Mouse (Mus musculus): ENCODE results near the gene Dlgap3. TPM values are rescaled to one million over a fixed set of nuclear protein-coding genes. Genes with fewer than 3 reads are reported as not detected.

Gene Dlgap3
- polyA plus RNA-seq, 1 experiment from 2014 or later, result 2.8 TPM

GRCm38 (mm10) chr4:127198609-127199008 is 29.6 kb downstream of the Dlgap3 start:
- peaks cover 4% of the 10 kb centered on the region; the same call in 1 of the 2 replicates for H3K4me1 ChIP-seq (ENCODE audit: control insufficient read depth, insufficient read depth, low read length)

GRCm38 (mm10) chr4:127199406-127199805 is 30.4 kb downstream of the Dlgap3 start:
- Histone ChIP-seq H3K4me3 (ENCODE audit: low read depth, low read length) (no peak overlapping the region), H3K4me2 (ENCODE audit: low read depth, low read length) (no peak overlapping the region), H3K9me3 (ENCODE audit: control insufficient read depth, low read length) (no peaks in the 10 kb centered on the region), H3K27me3 (replicated peaks; ENCODE audit: control insufficient read depth, insufficient read depth, low read length) (no peaks in the 10 kb centered on the region), H3K9ac (ENCODE audit: low read depth, low read length) (no peak overlapping the region), H3K27ac (replicated peaks; ENCODE audit: low read depth, low read length) (no peak overlapping the region), H3K4me1 (ENCODE audit: control insufficient read depth, insufficient read depth, low read length) (peaks cover 4% of the 10 kb centered on the region; the same call in 1 of the 2 replicates), H3K36me3 (ENCODE audit: control insufficient read depth, insufficient read depth, low read length) (no peaks in the 10 kb centered on the region)
- 53% methylated on average over 12 of the region's 12 CpGs for WGBS
- DNase-seq (ENCODE audit: low spot score) (no peak), ATAC-seq (ENCODE audit: low read depth) (no peak)

More at GRCm38 (mm10) chr4:127198609-127199008, 29.6 kb downstream of the Dlgap3 start:
- 32% methylated on average over 6 of the region's 6 CpGs for WGBS
- Histone ChIP-seq H3K4me2 (ENCODE audit: low read depth, low read length) (no peak overlapping the region), H3K27me3 (replicated peaks; ENCODE audit: control insufficient read depth, insufficient read depth, low read length) (no peaks in the 10 kb centered on the region; the same call in 1 of the 2 replicates), H3K4me3 (ENCODE audit: low read depth, low read length) (no peak overlapping the region), H3K27ac (replicated peaks; ENCODE audit: low read depth, low read length) (no peak overlapping the region), H3K9me3 (ENCODE audit: control insufficient read depth, low read length) (no peaks in the 10 kb centered on the region), H3K9ac (ENCODE audit: low read depth, low read length) (no peak overlapping the region), H3K36me3 (ENCODE audit: control insufficient read depth, insufficient read depth, low read length) (no peaks in the 10 kb centered on the region)
- ATAC-seq (ENCODE audit: low read depth), result no peak
- no peak for DNase-seq (ENCODE audit: low spot score)

GRCm38 (mm10) chr4:127200164-127200722 is 31.2 kb downstream of the Dlgap3 start:
- 83% methylated on average over 12 of the region's 12 CpGs for WGBS
- Histone ChIP-seq H3K4me3 (ENCODE audit: low read depth, low read length) (no peak overlapping the region), H3K27ac (replicated peaks; ENCODE audit: low read depth, low read length) (no peak overlapping the region), H3K9ac (ENCODE audit: low read depth, low read length) (no peak overlapping the region), H3K4me1 (ENCODE audit: control insufficient read depth, insufficient read depth, low read length) (peaks cover 4% of the 10 kb centered on the region; the same call in 1 of the 2 replicates), H3K36me3 (ENCODE audit: control insufficient read depth, insufficient read depth, low read length) (no peaks in the 10 kb centered on the region), H3K9me3 (ENCODE audit: control insufficient read depth, low read length) (no peaks in the 10 kb centered on the region), H3K4me2 (ENCODE audit: low read depth, low read length) (no peak overlapping the region), H3K27me3 (replicated peaks; ENCODE audit: control insufficient read depth, insufficient read depth, low read length) (no peaks in the 10 kb centered on the region)
- DNase-seq (ENCODE audit: low spot score) (no peak), ATAC-seq (ENCODE audit: low read depth) (no peak)

- ATAC-seq (ENCODE audit: low read depth) (no peak), DNase-seq (ENCODE audit: low spot score) (peak; percentile 23)
- Histone ChIP-seq H3K27me3 (replicated peaks; ENCODE audit: control insufficient read depth, insufficient read depth, low read length) (no peaks in the 10 kb centered on the region), H3K27ac (replicated peaks; ENCODE audit: low read depth, low read length) (no peak overlapping the region), H3K9me3 (ENCODE audit: control insufficient read depth, low read length) (no peaks in the 10 kb centered on the region), H3K4me2 (ENCODE audit: low read depth, low read length) (no peak overlapping the region), H3K36me3 (ENCODE audit: control insufficient read depth, insufficient read depth, low read length) (no peaks in the 10 kb centered on the region), H3K4me1 (ENCODE audit: control insufficient read depth, insufficient read depth, low read length) (peaks cover 4% of the 10 kb centered on the region; the same call in 1 of the 2 replicates), H3K4me3 (ENCODE audit: low read depth, low read length) (no peak overlapping the region), H3K9ac (ENCODE audit: low read depth, low read length) (no peak overlapping the region)
- 65% methylated on average over 13 of the region's 13 CpGs for WGBS
Measured at GRCm38 (mm10) chr4:127200769-127201617, 32.0 kb downstream of the Dlgap3 start.

- Histone ChIP-seq H3K27ac (replicated peaks; ENCODE audit: low read depth, low read length) (no peak overlapping the region), H3K4me2 (ENCODE audit: low read depth, low read length) (no peak overlapping the region), H3K9ac (ENCODE audit: low read depth, low read length) (no peak overlapping the region), H3K9me3 (ENCODE audit: control insufficient read depth, low read length) (no peaks in the 10 kb centered on the region), H3K4me1 (ENCODE audit: control insufficient read depth, insufficient read depth, low read length) (peaks cover 4% of the 10 kb centered on the region; the same call in 1 of the 2 replicates), H3K27me3 (replicated peaks; ENCODE audit: control insufficient read depth, insufficient read depth, low read length) (no peaks in the 10 kb centered on the region), H3K36me3 (ENCODE audit: control insufficient read depth, insufficient read depth, low read length) (no peaks in the 10 kb centered on the region), H3K4me3 (ENCODE audit: low read depth, low read length) (no peak overlapping the region)
- DNase-seq (ENCODE audit: low spot score) (no peak), ATAC-seq (ENCODE audit: low read depth) (no peak)
- 81% methylated on average over 1 of the region's 1 CpGs for WGBS
Measured at GRCm38 (mm10) chr4:127203081-127203480, 34.1 kb downstream of the Dlgap3 start.

GRCm38 (mm10) chr4:127211318-127211717 is 42.3 kb downstream of the Dlgap3 start:
- Histone ChIP-seq H3K36me3 (ENCODE audit: control insufficient read depth, insufficient read depth, low read length) (no peaks in the 10 kb centered on the region), H3K4me2 (ENCODE audit: low read depth, low read length) (no peak overlapping the region), H3K9me3 (ENCODE audit: control insufficient read depth, low read length) (no peaks in the 10 kb centered on the region), H3K27me3 (replicated peaks; ENCODE audit: control insufficient read depth, insufficient read depth, low read length) (peaks cover 27% of the 10 kb centered on the region), H3K4me3 (ENCODE audit: low read depth, low read length) (no peak overlapping the region), H3K9ac (ENCODE audit: low read depth, low read length) (no peak overlapping the region), H3K4me1 (ENCODE audit: control insufficient read depth, insufficient read depth, low read length) (no peaks in the 10 kb centered on the region), H3K27ac (replicated peaks; ENCODE audit: low read depth, low read length) (no peak overlapping the region)
- 54% methylated on average over 9 of the region's 9 CpGs for WGBS
- ATAC-seq (ENCODE audit: low read depth), result no peak
- DNase-seq (ENCODE audit: low spot score), result no peak

GRCm38 (mm10) chr4:127214510-127214909 is 45.5 kb downstream of the Dlgap3 start:
- Histone ChIP-seq H3K4me3 (ENCODE audit: low read depth, low read length) (no peak overlapping the region), H3K27ac (replicated peaks; ENCODE audit: low read depth, low read length) (no peak overlapping the region), H3K27me3 (replicated peaks; ENCODE audit: control insufficient read depth, insufficient read depth, low read length) (peaks cover 30% of the 10 kb centered on the region), H3K36me3 (ENCODE audit: control insufficient read depth, insufficient read depth, low read length) (no peaks in the 10 kb centered on the region), H3K9ac (ENCODE audit: low read depth, low read length) (no peak overlapping the region), H3K9me3 (ENCODE audit: control insufficient read depth, low read length) (no peaks in the 10 kb centered on the region), H3K4me1 (ENCODE audit: control insufficient read depth, insufficient read depth, low read length) (no peaks in the 10 kb centered on the region), H3K4me2 (ENCODE audit: low read depth, low read length) (no peak overlapping the region)
- no peak for DNase-seq (ENCODE audit: low spot score)
- WGBS, result 18% methylated on average over 27 of the region's 28 CpGs
- ATAC-seq (ENCODE audit: low read depth), result no peak

- Histone ChIP-seq H3K4me3 (ENCODE audit: low read depth, low read length) (no peak overlapping the region), H3K27ac (replicated peaks; ENCODE audit: low read depth, low read length) (no peak overlapping the region), H3K9ac (ENCODE audit: low read depth, low read length) (no peak overlapping the region), H3K4me1 (ENCODE audit: control insufficient read depth, insufficient read depth, low read length) (no peaks in the 10 kb centered on the region), H3K36me3 (ENCODE audit: control insufficient read depth, insufficient read depth, low read length) (no peaks in the 10 kb centered on the region), H3K27me3 (replicated peaks; ENCODE audit: control insufficient read depth, insufficient read depth, low read length) (peaks cover 30% of the 10 kb centered on the region), H3K4me2 (ENCODE audit: low read depth, low read length) (no peak overlapping the region), H3K9me3 (ENCODE audit: control insufficient read depth, low read length) (no peaks in the 10 kb centered on the region)
- DNase-seq (ENCODE audit: low spot score) (no peak), ATAC-seq (ENCODE audit: low read depth) (no peak)
- WGBS, result 46% methylated on average over 11 of the region's 11 CpGs
Measured at GRCm38 (mm10) chr4:127215103-127215502, 46.1 kb downstream of the Dlgap3 start.
